Mouse (Mus musculus) thymus, adult 2 months (tissue): ENCODE measurements at regions not wholly inside any gene's neighbourhood (a gene's known extent, or its start where the extent isn't known, plus 50 kb on each side); places are given as distances from the start of the nearest gene placed in this dataset.
"Not testable (repeated sequence)": the region's sequence is repeated elsewhere in the genome, so short reads cannot be mapped to it uniquely, and the experiment has no call there.

ENCODE experiments used
- DNase-seq: peaks from one replicate; pipeline ENCODE4 v3.0.0; 2021
- H3K27ac ChIP-seq: fragments of 200-500 bp; 2 replicates; pipeline ENCODE4 v1.5.1; 2012; ENCODE audit warnings: low read length, control low read depth; ENCODE audit not compliant: control insufficient read depth, insufficient read depth
- H3K27me3 ChIP-seq: fragments of 200-500 bp; 2 replicates; pipeline ENCODE4 v1.6.1; 2012; ENCODE audit warnings: mild to moderate bottlenecking, low read length, moderate library complexity, mixed read lengths; ENCODE audit not compliant: control insufficient read depth, insufficient read depth
- H3K36me3 ChIP-seq: fragments of 200-500 bp; 2 replicates; pipeline ENCODE4 v1.6.1; 2012; ENCODE audit warnings: mild to moderate bottlenecking, low read length, moderate library complexity; ENCODE audit not compliant: control insufficient read depth, insufficient read depth
- H3K4me1 ChIP-seq: fragments of 200-500 bp; replicated peaks from 2 replicates; pipeline ENCODE4 v1.6.1; 2012; ENCODE audit warnings: low read length; ENCODE audit not compliant: control insufficient read depth, insufficient read depth
- H3K4me3 ChIP-seq: fragments of 200-500 bp; 2 replicates; pipeline ENCODE4 v1.5.1; 2012; ENCODE audit warnings: mild to moderate bottlenecking, low read length, control low read depth, moderate library complexity; ENCODE audit not compliant: control insufficient read depth, insufficient read depth
- CTCF ChIP-seq: fragments of 200-500 bp; IDR thresholded peaks from 2 replicates; pipeline ENCODE4 v1.5.1; 2012; ENCODE audit warnings: mild to moderate bottlenecking, control low read depth, low read length, moderate library complexity, borderline replicate concordance; ENCODE audit not compliant: control insufficient read depth, poor library complexity, insufficient read depth; ENCODE audit errors: extremely low read depth
- POLR2A ChIP-seq: fragments of 200-500 bp; IDR thresholded peaks from 2 replicates; pipeline ENCODE4 v1.6.1; 2012; ENCODE audit warnings: mild to moderate bottlenecking, low read length, control low read depth, moderate library complexity; ENCODE audit not compliant: control insufficient read depth, poor library complexity, insufficient read depth; ENCODE audit errors: extremely low read depth
- WGBS: fragments of 180-500 bp; shearing (Covaris S2); methylation state at CpG from one replicate; pipeline ENCODE4 v1.1.7; 2018; 5-methylcytosine and 5-hydroxymethylcytosine counted together

DNA sequence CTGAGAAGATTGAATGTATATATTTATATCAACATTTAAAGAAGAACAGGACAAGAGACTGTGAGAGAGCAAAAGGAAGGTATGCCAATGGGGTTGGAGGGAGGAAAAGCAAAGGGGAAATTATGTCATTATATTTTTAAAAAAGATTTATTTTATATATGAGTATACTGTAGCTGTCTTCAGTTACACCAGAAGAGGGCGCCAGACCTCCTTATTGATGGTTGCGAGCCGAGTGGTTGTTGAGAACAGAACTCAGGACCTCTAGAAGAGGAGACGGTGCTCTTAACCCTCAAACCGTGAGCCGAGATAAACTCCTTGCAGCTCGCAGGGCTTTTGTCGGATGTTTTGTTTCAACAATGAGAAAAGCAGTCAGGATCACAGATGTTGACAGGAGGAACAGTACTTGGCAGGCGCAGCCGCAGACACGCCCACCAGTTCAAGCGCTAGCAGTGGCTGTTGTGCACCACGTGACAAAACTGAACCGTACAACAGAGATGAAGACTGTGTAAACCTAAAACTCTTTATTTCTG is 158.7 kb downstream of the Mat2b start:
- Histone ChIP-seq H3K4me1 (no peaks in the 10 kb centered on the region), H3K27ac (no peak overlapping the region), H3K4me3 (no peak overlapping the region), H3K36me3 (no peaks in the 10 kb centered on the region), H3K27me3 (no peaks in the 10 kb centered on the region)
- no peak for DNase-seq
- TF ChIP-seq POLR2A, result no peak
- TF ChIP-seq CTCF, result no peak
- 89% methylated on average over 14 of the region's 14 CpGs for WGBS

DNA sequence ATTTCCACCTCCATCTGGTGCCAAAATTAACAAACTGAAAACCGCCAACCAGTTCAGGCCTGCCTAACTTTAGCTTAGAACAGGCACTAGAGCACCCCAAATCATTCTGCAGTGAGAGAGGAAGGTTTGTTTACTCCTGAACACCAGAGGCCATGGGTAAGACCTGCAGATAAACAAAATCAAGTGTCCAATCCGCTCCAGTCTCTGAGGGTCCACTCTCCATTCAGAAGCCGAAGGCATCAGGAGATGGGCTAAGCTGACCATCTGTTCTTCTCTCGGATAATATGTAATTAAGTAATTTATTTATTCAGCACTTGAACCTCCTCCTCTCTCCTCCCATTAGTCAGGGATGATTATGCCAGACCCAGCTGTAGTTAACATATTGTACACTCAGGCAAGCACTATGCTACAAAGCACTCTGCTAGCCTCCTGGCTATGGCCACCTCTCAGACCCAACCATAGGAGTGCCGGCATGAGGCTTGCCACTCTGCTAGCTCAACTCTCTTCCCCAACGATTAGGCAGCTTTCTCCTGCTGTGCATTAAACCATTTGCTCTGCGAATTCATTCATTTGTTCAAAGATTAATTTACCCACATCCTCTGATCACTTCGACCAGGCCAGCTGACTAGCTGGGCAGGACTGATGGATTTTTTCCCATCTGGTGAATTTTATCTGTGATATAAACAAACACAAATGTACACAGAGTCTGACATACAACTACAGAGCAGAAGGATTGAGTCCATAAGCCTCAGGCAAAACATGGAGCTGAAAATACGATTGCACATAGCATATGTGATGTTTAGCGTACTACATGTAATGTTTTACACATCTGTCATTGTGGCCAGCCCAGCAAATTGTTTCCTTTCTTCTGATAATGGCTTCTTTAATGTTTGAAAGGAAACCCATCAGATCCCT is 184.4 kb downstream of the Mat2b start:
- no peak for TF ChIP-seq CTCF
- no peak for TF ChIP-seq POLR2A
- WGBS, result 87% methylated on average over 10 of the region's 10 CpGs
- Histone ChIP-seq H3K36me3 (no peaks in the 10 kb centered on the region), H3K4me3 (no peak overlapping the region), H3K4me1 (no peaks in the 10 kb centered on the region), H3K27me3 (no peaks in the 10 kb centered on the region), H3K27ac (no peak overlapping the region)
- no peak for DNase-seq

DNA sequence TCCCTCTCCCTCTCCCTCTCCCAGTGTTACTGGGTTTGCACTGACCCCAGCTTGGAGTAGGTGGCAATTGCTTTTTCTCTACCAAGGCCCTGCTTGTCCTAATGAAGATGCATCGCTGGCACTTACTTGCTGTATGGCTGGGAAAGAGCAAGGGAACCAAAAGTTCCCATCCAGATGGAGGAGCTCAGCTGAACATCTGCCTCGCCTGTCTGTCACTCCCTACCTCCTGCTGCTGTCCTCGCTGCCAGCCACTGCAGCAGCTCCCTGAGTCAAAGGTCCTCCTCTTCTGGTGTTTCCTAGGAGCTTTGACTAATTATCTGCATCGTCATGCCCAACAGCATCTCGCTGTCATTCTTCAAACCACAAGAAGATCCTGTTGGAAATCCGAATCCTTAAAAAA is 203.4 kb downstream of the Mat2b start:
- H3K36me3 ChIP-seq, result no peaks in the 10 kb centered on the region
- TF ChIP-seq CTCF, result no peak
- no peak for TF ChIP-seq POLR2A
- no peak for DNase-seq
- H3K4me3 ChIP-seq, result no peak overlapping the region
- H3K27me3 ChIP-seq, result no peaks in the 10 kb centered on the region
- 20% methylated on average over 6 of the region's 6 CpGs for WGBS
- H3K4me1 ChIP-seq, result no peaks in the 10 kb centered on the region
- no peak overlapping the region for H3K27ac ChIP-seq

DNA sequence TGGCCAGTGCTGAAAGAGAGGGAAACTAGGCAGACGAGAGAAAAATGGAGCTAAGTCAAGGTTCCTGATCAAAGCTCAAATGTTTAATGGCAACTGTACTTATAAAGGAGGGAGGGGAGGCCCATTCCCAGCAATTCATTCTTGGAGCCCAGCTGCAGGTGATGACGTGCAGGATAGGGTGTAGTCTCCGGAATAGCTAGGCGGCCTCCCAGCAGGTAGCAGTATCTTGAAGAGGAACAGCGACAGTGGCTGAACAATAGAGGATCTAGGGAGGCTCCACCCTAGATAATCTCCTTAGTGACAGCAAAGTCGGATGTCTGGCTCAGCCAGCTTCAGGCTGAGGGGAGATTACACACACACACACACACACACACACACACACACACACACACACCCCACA is 216.8 kb downstream of the Mat2b start:
- H3K4me1 ChIP-seq, H3K27me3 ChIP-seq, DNase-seq, H3K4me3 ChIP-seq, H3K27ac ChIP-seq, H3K36me3 ChIP-seq: not testable (repeated sequence)
- WGBS, result 64% methylated on average over 6 of the region's 6 CpGs

DNA sequence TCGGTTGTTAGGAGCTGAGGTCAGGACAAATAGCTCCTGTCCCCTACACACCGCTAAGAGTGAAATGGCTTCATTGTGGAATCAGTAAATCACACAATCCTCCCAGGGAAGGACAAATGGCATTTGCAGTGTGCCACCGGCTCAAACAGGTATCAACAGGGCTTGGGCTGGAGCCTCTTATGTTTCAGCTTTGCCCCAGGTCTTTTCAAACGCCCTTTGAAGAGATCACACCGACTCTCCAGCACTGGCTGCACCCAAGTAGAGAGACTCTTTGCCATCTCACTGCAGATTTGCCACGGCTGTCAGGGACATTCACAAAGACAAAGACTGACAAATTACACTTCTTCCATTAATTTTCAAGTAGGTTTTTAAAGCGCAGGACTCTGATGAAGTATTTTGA is 217.7 kb downstream of the Mat2b start:
- no peak for TF ChIP-seq CTCF
- TF ChIP-seq POLR2A, result no peak
- no peaks in the 10 kb centered on the region for H3K4me1 ChIP-seq
- 42% methylated on average over 7 of the region's 7 CpGs for WGBS
- H3K27ac ChIP-seq, result no peak overlapping the region
- no peaks in the 10 kb centered on the region for H3K27me3 ChIP-seq
- H3K4me3 ChIP-seq, result no peak overlapping the region
- DNase-seq, result no peak
- H3K36me3 ChIP-seq, result no peaks in the 10 kb centered on the region

DNA sequence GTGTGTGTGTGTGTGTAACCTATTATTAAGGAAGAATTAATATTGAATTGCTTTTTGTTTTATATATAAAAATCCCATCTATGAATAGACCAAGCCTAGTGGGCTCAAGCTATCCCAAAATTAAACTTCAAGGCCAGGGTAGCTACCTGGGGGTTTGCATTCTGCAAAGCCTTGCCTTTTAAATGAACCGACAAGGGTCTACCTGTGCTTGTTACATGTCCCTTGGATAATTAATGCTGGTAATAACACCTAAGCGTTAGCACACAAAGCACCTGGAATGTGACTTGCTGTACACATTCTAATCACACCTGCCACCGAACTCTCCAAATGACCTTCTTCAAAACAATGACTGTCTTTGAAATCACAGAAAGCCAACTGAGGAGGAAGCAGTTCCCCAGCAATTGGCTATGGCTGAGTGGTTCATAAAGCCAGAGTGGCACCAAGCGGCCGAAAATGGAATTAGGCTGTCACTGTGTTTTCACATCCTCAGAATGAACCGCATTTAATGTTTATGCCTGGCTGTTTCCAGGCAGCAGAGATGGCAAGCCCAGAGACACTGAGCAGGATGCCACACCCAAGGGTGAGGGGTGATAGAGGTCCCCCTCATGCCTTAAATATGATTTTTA is 225.8 kb downstream of the Mat2b start:
- TF ChIP-seq POLR2A, result no peak
- TF ChIP-seq CTCF, result no peak
- H3K27me3 ChIP-seq, result no peaks in the 10 kb centered on the region
- no peaks in the 10 kb centered on the region for H3K36me3 ChIP-seq
- 40% methylated on average over 6 of the region's 6 CpGs for WGBS
- no peaks in the 10 kb centered on the region for H3K4me1 ChIP-seq
- no peak overlapping the region for H3K27ac ChIP-seq
- no peak for DNase-seq
- no peak overlapping the region for H3K4me3 ChIP-seq

DNA sequence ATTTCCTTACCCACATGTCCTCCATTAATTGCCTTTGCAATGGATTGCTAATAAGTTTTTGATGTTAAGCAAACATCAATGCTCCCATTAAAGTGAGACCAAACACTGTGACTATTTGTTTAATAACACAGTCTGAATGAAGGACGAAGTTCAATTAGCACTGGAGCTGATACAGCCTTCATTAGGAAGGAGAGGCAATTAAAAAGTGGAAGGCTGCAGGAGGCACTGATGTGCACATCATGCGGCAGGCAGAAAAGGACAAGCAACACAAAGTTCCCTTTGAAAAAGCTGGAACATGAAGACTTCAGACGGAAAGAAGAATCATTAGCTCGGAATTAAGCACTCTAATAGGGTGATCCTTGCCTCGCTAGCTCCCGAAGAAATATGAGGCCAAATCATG is 238.4 kb downstream of the Mat2b start:
- no peak for TF ChIP-seq CTCF
- no peak for TF ChIP-seq POLR2A
- Histone ChIP-seq H3K27me3 (no peaks in the 10 kb centered on the region), H3K27ac (no peak overlapping the region), H3K36me3 (no peaks in the 10 kb centered on the region), H3K4me3 (no peak overlapping the region), H3K4me1 (no peaks in the 10 kb centered on the region)
- DNase-seq, result no peak
- WGBS, result 93% methylated on average over 6 of the region's 6 CpGs

DNA sequence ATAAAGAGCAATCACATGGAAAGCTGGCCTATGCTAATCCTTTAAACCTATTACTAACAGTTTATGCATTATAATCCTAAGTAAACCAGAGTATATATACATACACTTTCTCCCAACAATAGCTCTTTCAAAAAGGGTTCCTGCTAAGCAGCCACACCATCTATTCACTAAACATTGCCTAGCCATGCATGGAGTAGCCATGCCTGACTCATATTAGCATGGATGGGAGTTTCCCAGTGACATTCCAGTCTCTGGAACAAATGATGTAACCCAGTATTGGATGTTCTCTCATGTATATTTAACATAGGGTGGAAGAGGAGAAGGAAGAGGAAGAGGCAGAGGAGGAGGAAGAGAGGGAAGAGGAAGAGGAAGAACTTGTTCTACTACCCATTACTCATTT is 240.0 kb downstream of the Mat2b start:
- H3K4me3 ChIP-seq, DNase-seq, H3K27me3 ChIP-seq, H3K36me3 ChIP-seq, H3K4me1 ChIP-seq, H3K27ac ChIP-seq: not testable (repeated sequence)
